Mouse (Mus musculus): ENCODE data around the gene Il2rb. TPM values are rescaled to one million over a fixed set of nuclear protein-coding genes. Genes with fewer than 3 reads are reported as not detected.

Il2rb gene
- polyA plus RNA-seq, 1 experiment from 2014 or later: not detected

DNA sequence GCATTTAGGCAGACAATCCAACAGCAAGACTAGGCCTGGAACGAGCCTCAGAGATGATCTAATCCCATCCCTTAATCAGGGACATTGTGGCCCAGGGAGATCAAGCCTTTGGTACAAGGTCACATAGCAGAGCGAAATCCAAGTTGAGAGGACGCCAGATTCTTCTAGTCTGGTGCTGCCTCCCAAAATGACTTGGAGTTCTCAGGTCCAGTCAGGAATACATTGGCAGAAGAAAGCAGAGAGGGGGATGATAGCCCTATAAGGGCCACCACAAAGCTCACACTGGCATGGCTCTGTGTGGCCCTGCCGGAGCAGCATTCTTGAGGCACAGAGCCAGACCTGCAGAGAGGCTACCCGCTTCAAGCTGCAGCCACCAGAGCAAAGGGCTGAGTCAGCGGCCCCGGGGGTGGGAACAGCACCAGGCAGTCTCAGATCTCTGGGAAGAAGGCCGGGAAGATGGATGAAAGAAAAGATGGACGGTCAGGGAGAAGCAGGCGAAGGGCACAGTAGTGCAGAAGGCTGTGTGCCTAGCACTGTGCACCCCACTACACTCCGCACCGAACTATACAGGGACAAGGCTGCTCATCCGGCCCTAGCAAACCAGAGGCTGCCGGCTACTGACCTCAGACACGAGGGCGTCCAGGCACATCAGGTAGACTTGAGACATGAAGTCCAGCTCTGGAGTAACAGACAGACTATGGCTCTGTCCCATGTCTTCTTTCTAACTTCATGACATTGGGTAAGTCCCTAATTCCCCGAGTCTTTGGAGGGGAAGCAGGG is 35.8 kb upstream of the Il2rb start, which contains the start of gene C1qtnf6:
Gene C1qtnf6, minus strand, starts transcription at position 746 of the 780 bp plus-strand sequence.
- 73% methylated on average over 17 of the region's 17 CpGs for WGBS
- Histone ChIP-seq H3K27me3 (replicated peaks; ENCODE audit: low read depth, poor library complexity, severe bottlenecking) (peaks cover 31% of the 10 kb centered on the region), H3K36me3 (replicated peaks) (no peaks in the 10 kb centered on the region), H3K4me1 (peaks cover 43% of the 10 kb centered on the region), H3K9me3 (no peaks in the 10 kb centered on the region), H3K27ac (replicated peaks) (peak within 1 kb of the TSS; percentile 87), H3K4me3 (peak within 1 kb of the TSS; percentile 58)
- DNase-seq (ENCODE audit: low spot score): no peak

DNA sequence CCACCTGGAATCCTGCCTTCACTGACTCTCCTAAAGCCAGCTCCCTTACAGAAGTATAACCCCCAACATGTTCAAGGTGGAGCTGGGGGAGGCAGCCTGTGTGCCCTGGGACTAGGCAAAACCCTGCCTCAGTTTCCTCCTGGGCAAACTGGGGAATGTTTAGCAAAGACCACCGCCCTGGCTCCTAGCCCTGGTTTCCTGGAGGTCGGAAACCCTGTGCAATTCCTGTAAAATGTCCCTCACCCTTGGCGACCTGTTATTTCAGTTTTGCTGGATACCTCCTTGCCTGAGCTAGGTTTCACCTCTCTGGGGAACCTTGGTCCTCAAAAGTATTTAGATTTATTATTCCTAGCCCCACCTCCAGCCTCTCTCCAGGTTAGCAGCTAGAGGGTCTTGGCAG is 35.1 kb upstream of the Il2rb start:
- H3K4me3 ChIP-seq: peak overlapping the region; percentile 56; the same call in 1 of the 2 replicates
- H3K4me1 ChIP-seq: peaks cover 40% of the 10 kb centered on the region
- H3K27me3 ChIP-seq (replicated peaks; ENCODE audit: low read depth, poor library complexity, severe bottlenecking): peaks cover 31% of the 10 kb centered on the region
- H3K36me3 ChIP-seq (replicated peaks): no peaks in the 10 kb centered on the region
- DNase-seq (ENCODE audit: low spot score): no peak
- no peaks in the 10 kb centered on the region for H3K9me3 ChIP-seq
- 73% methylated on average over 3 of the region's 3 CpGs for WGBS
- peak overlapping the region; percentile 86 for H3K27ac ChIP-seq (replicated peaks)

DNA sequence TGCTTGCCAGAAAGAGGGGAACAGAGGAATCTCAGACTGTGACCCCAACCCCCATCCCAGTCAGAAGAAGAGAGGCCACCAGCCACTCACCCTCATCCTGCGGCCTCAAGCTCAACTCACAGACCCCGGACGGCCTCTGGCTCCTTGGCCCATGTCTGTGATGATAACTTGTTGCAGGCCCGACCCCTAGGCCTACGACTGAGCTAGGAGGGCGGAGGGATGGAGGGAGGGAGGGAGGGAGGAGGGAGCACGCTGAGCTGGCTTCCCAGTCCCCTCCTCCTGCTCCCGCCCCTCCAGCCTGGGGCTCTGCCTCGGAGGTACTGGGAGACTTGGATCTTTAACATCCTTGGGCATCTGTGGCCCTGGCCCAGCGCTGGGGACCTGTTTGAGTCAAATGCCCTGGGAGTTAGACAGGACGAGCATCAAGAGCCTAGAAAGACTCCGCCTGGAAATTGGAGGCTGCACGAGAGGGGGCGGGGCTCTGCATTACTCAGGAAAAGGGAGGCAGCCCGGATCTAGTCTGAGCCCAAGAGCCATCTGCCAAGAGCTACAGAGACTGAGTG is 34.4 kb upstream of the Il2rb start:
- H3K27ac ChIP-seq (replicated peaks): peak overlapping the region; percentile 86
- peaks cover 31% of the 10 kb centered on the region for H3K27me3 ChIP-seq (replicated peaks; ENCODE audit: low read depth, poor library complexity, severe bottlenecking)
- H3K4me3 ChIP-seq: peak overlapping the region; percentile 56
- H3K9me3 ChIP-seq: no peaks in the 10 kb centered on the region
- peaks cover 47% of the 10 kb centered on the region for H3K4me1 ChIP-seq
- WGBS: under 1% methylated on average over 15 of the region's 15 CpGs
- H3K36me3 ChIP-seq (replicated peaks): no peaks in the 10 kb centered on the region
- DNase-seq (ENCODE audit: low spot score): peak; percentile 84

DNA sequence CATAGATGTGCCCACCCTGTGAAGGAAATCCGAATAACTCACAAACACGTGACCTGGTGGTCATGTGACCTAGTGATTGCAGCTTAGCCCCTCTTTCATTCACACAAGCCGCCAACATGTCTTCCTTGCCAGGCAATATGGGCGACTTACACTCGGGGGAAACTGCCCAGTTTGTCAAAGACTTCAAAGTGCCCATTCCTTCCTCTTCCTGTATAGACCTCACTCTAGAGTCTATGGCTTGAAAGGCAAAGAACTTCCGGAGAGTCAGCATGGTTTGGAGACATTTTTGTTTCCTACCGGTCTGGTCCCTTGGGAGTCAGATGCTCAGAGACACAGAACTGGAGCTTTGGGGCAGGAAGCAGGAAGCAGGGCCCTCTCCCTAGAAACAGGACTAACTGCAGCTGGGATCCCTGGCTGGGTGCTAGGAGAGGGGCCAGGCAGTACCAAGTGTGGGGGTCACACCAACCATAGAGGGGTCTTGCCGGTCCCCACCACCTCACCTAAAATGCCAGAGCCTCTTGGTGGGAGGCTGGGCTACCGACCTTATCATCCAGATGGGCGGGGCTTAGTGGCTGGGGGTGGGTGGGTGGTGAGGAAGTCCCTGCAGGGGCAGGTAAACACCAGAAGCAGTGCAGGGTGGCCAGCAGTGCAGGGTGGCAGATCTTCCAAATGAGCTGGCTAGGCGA is 33.8 kb upstream of the Il2rb start:
- peak overlapping the region; percentile 56 for H3K4me3 ChIP-seq
- WGBS: 51% methylated on average over 11 of the region's 11 CpGs
- no peaks in the 10 kb centered on the region for H3K36me3 ChIP-seq (replicated peaks)
- H3K27ac ChIP-seq (replicated peaks): peak overlapping the region; percentile 86
- peaks cover 31% of the 10 kb centered on the region for H3K27me3 ChIP-seq (replicated peaks; ENCODE audit: low read depth, poor library complexity, severe bottlenecking)
- H3K9me3 ChIP-seq: no peaks in the 10 kb centered on the region
- peaks cover 53% of the 10 kb centered on the region for H3K4me1 ChIP-seq
- DNase-seq (ENCODE audit: low spot score): no peak

DNA sequence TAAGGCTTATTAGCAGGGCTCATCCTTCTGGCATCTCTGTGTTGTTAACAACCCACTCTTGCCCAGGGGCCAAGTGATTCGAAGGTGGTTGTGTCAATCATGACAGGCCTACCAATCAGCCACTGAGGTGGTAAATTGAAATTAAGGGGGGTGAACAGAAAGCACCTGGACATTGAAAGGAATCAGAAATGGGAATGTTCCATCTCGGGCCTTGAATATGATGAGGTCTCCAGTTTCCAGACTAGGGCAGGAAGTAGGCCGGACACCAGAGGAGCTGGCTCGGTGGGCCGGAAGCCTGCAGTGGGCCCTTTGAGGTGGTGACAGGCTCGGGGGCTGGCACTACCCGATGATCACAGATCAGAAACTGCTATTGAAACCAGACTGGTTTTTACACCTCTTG is 32.9 kb upstream of the Il2rb start:
- WGBS: 82% methylated on average over 7 of the region's 7 CpGs
- Histone ChIP-seq H3K4me3 (no peak overlapping the region), H3K27ac (replicated peaks) (no peak overlapping the region), H3K9me3 (no peaks in the 10 kb centered on the region), H3K27me3 (replicated peaks; ENCODE audit: low read depth, poor library complexity, severe bottlenecking) (peaks cover 23% of the 10 kb centered on the region), H3K36me3 (replicated peaks) (no peaks in the 10 kb centered on the region), H3K4me1 (peaks cover 53% of the 10 kb centered on the region)
- no peak for DNase-seq (ENCODE audit: low spot score)

DNA sequence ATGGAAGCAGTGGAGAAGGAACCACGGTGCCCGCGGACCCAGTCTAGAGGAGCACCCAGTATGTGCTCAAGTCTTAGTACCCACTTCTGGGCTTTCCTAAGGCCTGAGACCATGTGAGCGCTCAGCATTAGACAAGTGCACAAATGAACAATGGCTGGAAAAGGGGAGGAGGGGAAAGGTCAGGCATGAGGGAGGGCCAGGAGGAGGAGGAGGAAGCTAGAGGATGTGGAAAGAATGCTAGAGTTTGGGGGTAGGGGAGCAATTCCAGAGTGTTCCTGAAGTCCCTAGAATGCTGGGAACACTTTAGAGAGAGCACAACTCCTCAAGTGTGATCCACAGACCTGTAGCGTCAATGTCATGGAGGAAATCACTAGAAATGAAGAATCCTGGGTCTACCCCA is 29.1 kb upstream of the Il2rb start:
- Histone ChIP-seq H3K4me3 (no peak overlapping the region), H3K9me3 (no peaks in the 10 kb centered on the region), H3K36me3 (replicated peaks) (no peaks in the 10 kb centered on the region), H3K4me1 (peaks cover 43% of the 10 kb centered on the region), H3K27ac (replicated peaks) (no peak overlapping the region; the same call in 1 of the 2 replicates), H3K27me3 (replicated peaks; ENCODE audit: low read depth, poor library complexity, severe bottlenecking) (no peaks in the 10 kb centered on the region)
- 89% methylated on average over 5 of the region's 5 CpGs for WGBS
- DNase-seq (ENCODE audit: low spot score): no peak

DNA sequence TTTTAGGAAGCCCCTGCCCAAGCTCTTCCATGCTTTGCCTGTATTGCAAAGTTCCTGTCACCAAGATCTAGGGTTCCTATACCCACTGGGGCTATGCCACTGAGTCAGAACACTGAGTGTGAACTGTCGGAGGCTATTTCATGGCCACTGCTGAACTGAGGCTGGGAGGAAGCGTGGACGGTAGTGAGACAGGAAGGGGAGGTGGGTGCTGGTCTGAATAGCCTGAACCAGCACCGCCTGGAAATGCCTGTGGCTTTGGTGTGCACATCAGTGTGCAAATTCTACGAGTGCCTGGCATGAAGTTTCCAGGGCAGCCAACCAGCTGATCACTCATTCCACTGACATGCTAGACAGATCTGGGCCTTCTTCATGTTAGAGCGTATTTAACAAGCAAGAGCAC is 26.8 kb upstream of the Il2rb start:
- no peak for DNase-seq (ENCODE audit: low spot score)
- WGBS: 80% methylated on average over 6 of the region's 6 CpGs
- Histone ChIP-seq H3K36me3 (replicated peaks) (no peaks in the 10 kb centered on the region), H3K27ac (replicated peaks) (no peak overlapping the region), H3K27me3 (replicated peaks; ENCODE audit: low read depth, poor library complexity, severe bottlenecking) (no peaks in the 10 kb centered on the region), H3K4me3 (no peak overlapping the region), H3K4me1 (peaks cover 45% of the 10 kb centered on the region), H3K9me3 (no peaks in the 10 kb centered on the region)

DNA sequence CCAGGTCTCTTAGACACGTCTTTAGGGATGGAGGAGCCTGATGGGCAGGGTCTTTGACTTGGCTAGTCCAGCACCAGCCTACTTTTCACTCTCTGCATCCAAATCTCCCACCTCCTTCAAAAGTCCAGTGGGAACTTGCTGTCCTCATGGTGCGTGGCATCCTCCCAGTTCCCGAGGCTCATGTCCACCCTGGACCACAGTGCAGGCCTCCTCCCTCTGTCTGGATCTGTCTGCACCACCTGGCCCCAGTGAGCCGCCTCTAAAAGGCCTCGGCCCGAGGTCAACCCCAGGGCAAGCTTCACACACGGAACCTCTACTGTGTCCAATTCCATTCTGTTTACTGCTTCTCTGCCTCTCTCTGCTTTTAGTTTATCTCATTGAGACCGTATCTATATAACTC is 26.3 kb upstream of the Il2rb start:
- H3K4me1 ChIP-seq: peaks cover 51% of the 10 kb centered on the region
- 64% methylated on average over 8 of the region's 8 CpGs for whole genome bisulfite sequencing
- no peak overlapping the region for H3K4me3 ChIP-seq
- no peak overlapping the region for H3K27ac ChIP-seq (replicated peaks)
- no peaks in the 10 kb centered on the region for H3K36me3 ChIP-seq (replicated peaks)
- DNase-seq (ENCODE audit: low spot score): no peak
- no peaks in the 10 kb centered on the region for H3K27me3 ChIP-seq (replicated peaks; ENCODE audit: low read depth, poor library complexity, severe bottlenecking)
- H3K9me3 ChIP-seq: no peaks in the 10 kb centered on the region

DNA sequence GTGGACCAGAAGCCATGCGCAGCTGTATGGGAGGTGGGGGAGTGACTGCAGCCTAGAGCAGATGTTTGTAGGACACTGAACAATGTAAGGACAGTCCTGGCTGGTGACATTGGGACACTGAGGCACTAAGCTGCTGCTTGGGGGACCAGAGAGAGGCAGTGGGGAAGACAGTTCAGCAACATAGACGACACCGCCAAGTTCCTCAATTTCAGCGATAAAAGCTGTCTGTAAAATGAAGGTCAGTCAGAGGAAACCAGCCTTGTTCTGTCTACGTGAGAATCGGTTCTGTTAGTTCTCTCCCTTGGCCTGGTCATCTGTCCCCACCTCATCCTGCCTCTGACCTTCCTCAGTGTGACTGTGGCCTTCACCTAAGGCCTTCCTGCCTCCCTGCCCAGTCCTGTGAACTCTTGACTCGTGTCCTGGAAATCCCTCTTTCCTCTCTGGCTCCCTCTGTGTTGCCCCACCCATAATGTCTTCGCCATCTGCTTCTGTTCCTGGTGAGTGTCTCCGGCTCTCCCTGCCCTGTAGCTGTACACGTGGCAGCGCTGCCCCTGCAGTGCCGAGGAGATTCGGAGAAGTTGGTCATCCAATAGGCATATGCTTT is 25.1 kb upstream of the Il2rb start:
- no peak overlapping the region for H3K4me3 ChIP-seq
- H3K4me1 ChIP-seq: peaks cover 61% of the 10 kb centered on the region
- H3K36me3 ChIP-seq (replicated peaks): no peaks in the 10 kb centered on the region
- no peak for DNase-seq (ENCODE audit: low spot score)
- no peaks in the 10 kb centered on the region for H3K27me3 ChIP-seq (replicated peaks; ENCODE audit: low read depth, poor library complexity, severe bottlenecking)
- no peaks in the 10 kb centered on the region for H3K9me3 ChIP-seq
- H3K27ac ChIP-seq (replicated peaks): peak overlapping the region; percentile 59
- 74% methylated on average over 13 of the region's 13 CpGs for WGBS

DNA sequence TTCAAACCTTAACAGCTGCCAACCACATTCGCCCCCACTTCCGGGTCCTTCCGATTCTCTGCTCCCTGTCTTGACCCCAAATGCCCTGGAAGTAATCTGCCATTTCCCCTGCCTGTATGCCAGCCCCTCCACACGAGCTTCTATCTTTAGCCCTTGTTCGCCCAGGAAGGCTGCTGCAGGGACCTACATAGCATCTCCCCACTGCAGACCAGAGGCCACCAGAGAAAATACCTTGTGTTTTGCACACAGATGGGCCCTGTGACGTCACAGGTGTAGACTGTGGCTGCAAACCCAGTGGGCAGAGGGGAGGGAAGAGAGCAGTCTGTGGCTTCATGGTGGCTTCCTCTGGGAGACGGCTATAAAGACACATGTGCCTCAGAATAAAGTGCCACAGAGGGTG is 23.1 kb upstream of the Il2rb start:
- H3K27ac ChIP-seq (replicated peaks): no peak overlapping the region
- peaks cover 62% of the 10 kb centered on the region for H3K4me1 ChIP-seq
- no peak overlapping the region for H3K4me3 ChIP-seq
- no peaks in the 10 kb centered on the region for H3K9me3 ChIP-seq
- H3K36me3 ChIP-seq (replicated peaks): no peaks in the 10 kb centered on the region
- no peaks in the 10 kb centered on the region for H3K27me3 ChIP-seq (replicated peaks; ENCODE audit: low read depth, poor library complexity, severe bottlenecking)
- no peak for DNase-seq (ENCODE audit: low spot score)
- 59% methylated on average over 7 of the region's 7 CpGs for WGBS

DNA sequence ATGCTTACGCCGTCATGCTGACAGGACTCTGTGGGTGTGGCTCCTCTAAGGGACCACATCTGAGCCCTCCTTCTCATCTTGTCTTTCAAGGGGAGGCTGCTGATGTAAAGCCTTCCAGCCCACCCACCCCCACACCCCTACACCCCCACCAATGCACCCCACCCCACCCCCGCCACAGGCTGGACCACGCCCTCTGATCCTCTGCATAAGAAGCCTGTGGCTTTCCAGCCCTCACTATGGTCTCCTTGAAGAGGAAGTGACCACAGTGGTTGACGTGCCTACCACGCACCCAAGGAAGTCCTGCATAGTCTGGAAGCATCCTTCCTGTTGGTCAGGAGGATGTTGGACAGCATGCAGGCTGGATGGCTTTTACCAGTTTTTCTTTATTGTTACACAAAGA is 20.7 kb upstream of the Il2rb start:
- H3K36me3 ChIP-seq (replicated peaks): no peaks in the 10 kb centered on the region
- no peak overlapping the region; the same call in 1 of the 2 replicates for H3K27ac ChIP-seq (replicated peaks)
- WGBS: 77% methylated on average over 6 of the region's 6 CpGs

DNA sequence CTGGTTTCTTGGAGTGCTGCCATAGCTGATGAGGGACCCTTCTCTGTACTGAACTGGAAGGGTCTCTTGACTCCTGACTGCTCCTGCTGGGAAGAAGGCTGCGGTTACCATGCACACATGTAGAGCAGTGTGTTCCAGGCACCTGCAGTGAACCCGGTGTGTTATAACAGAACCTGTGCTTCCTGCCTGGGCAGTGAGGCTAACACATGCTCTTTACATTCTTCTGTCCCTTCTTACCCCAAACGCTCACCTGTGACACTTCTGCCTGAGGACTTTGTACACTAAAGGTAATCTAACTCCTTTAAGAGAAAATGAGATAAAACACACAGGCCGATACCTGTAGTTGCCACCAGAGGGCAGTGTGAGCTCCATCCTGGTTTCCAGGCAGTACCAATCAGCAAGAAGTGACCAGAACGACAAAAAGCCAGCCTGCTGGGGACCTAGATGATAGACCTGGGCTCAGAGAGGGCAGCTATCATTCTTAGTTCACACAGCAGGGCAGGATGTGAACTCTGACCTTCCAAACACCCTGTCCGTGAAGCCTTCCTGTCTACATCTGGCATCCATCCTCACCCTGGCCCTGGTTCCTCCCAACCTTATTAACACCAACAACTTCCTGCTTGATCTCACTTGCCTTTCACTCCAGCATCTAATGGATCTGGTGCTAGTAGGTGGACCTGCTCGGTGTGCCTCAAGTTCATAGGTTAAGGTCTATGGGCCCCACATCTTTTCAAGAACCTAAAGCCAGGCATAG is 19.5 kb upstream of the Il2rb start:
- peaks cover 54% of the 10 kb centered on the region for H3K4me1 ChIP-seq
- H3K27ac ChIP-seq (replicated peaks): peak overlapping the region; percentile 65
- WGBS: 35% methylated on average over 7 of the region's 7 CpGs

More for the DNA sequence above, 20.7 kb upstream of the Il2rb start:
- Histone ChIP-seq H3K4me1 (peaks cover 56% of the 10 kb centered on the region), H3K27me3 (replicated peaks; ENCODE audit: low read depth, poor library complexity, severe bottlenecking) (no peaks in the 10 kb centered on the region), H3K4me3 (no peak overlapping the region), H3K9me3 (no peaks in the 10 kb centered on the region)
- DNase-seq (ENCODE audit: low spot score): no peak

More for the DNA sequence above, 19.5 kb upstream of the Il2rb start:
- no peaks in the 10 kb centered on the region for H3K36me3 ChIP-seq (replicated peaks)
- H3K27me3 ChIP-seq (replicated peaks; ENCODE audit: low read depth, poor library complexity, severe bottlenecking): no peaks in the 10 kb centered on the region
- no peaks in the 10 kb centered on the region for H3K9me3 ChIP-seq
- peak; percentile 81 for DNase-seq (ENCODE audit: low spot score)
- H3K4me3 ChIP-seq: no peak overlapping the region

Data from embryonic facial prominence, embryonic 10.5 days (tissue).